Comparison of ENCODE assay signal across 8 mouse cellular contexts in genomic region chr11:68852932-68853409, GRCm38 (mm10). TPM values are rescaled to one million over a fixed set of nuclear protein-coding genes. Genes with fewer than 3 reads are reported as not detected.
DNase-seq lines count a peak whose midpoint lies in the region; ATAC-seq and TF ChIP-seq lines count a peak whose summit lies in the region.

No protein-coding gene starts in this region.

- ATAC-seq in Patski, result peak; percentile 97
- ATAC-seq in hindbrain, embryonic 15.5 days (ENCODE audit: low FRiP score, low read depth), result peak; percentile 100

- H3K4me3 ChIP-seq in hindbrain, embryonic 15.5 days, result peak overlapping the region; percentile 90

- no peaks in the 10 kb centered on the region for H3K9me3 ChIP-seq in hindbrain, embryonic 15.5 days

- in situ Hi-C loops in Patski (cut with MboI; ENCODE audit: low pct_unique_long_range_greater_than_20kb), result no loop called here

- POLR2A ChIA-PET in Patski (lab: Charles Lee), result interaction anchor here (1.1 to 2.3 kb wide), 6 partner anchors 8 to 46 kb away, joined by 3 to 7 read pairs (median 4); partner anchors contain the start of gene Ndel1

- no peak for TF ChIP-seq CTCF in Patski (IDR thresholded peaks at IDR 0.05)

- CTCF ChIA-PET in Patski (lab: Charles Lee), result interaction anchor here (1.5 to 3.9 kb wide), 3 partner anchors 10 to 22 kb away, joined by 3 to 22 read pairs (median 4); no protein-coding TSS in a partner anchor

- peak overlapping the region; percentile 92 for H3K9ac ChIP-seq in hindbrain, embryonic 15.5 days

- peak overlapping the region; percentile 94 for H3K27ac ChIP-seq in hindbrain, embryonic 15.5 days (replicated peaks)

- H3K36me3 ChIP-seq in hindbrain, embryonic 15.5 days, result no peaks in the 10 kb centered on the region

- H3K4me2 ChIP-seq in hindbrain, embryonic 15.5 days, result peak overlapping the region; percentile 85

- WGBS in hindbrain, embryonic 15.5 days, result 0% methylated on average over 37 of the region's 42 CpGs

- peak; percentile 96 for DNase-seq in Patski (ENCODE audit: low read depth, low spot score)
- peak; percentile 100 for DNase-seq in cerebellum, postnatal 14 days
- DNase-seq in frontal cortex, postnatal 25 days (ENCODE audit: low spot score in 2 of 2), result peak; percentile 98 to 99
- DNase-seq in left cerebral cortex, adult 11 months (ENCODE audit: low spot score), result peak; percentile 99
- DNase-seq in lung, postnatal 4 days, result peak; percentile 100
- DNase-seq in retina, postnatal 7 days (ENCODE audit: low read depth, low spot score), result peak; percentile 99
- peak; percentile 99 for DNase-seq in urinary bladder, adult 2 months (ENCODE audit: low spot score)

- H3K4me1 ChIP-seq in hindbrain, embryonic 15.5 days (replicated peaks), result peaks cover 38% of the 10 kb centered on the region

- no peaks in the 10 kb centered on the region for H3K27me3 ChIP-seq in Patski
- no peaks in the 10 kb centered on the region for H3K27me3 ChIP-seq in hindbrain, embryonic 15.5 days

RNA-seq across cellular contexts. Expression of gene Ndel1, which starts 18.7 kb away (rescaled TPM):
- 70.3 TPM for polyA plus RNA-seq in Patski (2021)
- 103 and 105 TPM in 2 replicates for polyA plus RNA-seq in hindbrain, embryonic 15.5 days (2015; fragmentation: Nextera tagmentation; extraction: Ambion mirVana)
- 68.6 and 78.7 TPM in 2 replicates for polyA plus RNA-seq in urinary bladder, adult 2 months (2012; rRNA removed)

RNA-seq across cellular contexts. Expression of gene Rnf222, which starts 35.4 kb away (rescaled TPM):
- polyA plus RNA-seq in Patski (2021), result not detected
- polyA plus RNA-seq in hindbrain, embryonic 15.5 days (2015; fragmentation: Nextera tagmentation; extraction: Ambion mirVana), result not detected in 2 replicates
- 0.01 TPM in 1 of 2 replicates, not detected in the other for polyA plus RNA-seq in urinary bladder, adult 2 months (2012; rRNA removed)

RNA-seq across cellular contexts. Expression of gene Rpl26, which starts 48.4 kb away (rescaled TPM):
- 909 TPM for polyA plus RNA-seq in Patski (2021)
- polyA plus RNA-seq in hindbrain, embryonic 15.5 days (2015; fragmentation: Nextera tagmentation; extraction: Ambion mirVana), result 557 and 622 TPM in 2 replicates
- 3,701 and 3,960 TPM in 2 replicates for polyA plus RNA-seq in urinary bladder, adult 2 months (2012; rRNA removed)

Comparison
In these comparisons a context has a peak if more than half of its experiments do, and no peak if none do; other contexts are left out.
1. Peak in every context shown above with its lines: DNase-seq, ATAC-seq, H3K4me3 ChIP-seq and H3K27ac ChIP-seq.